Mouse (Mus musculus): Measurements from ENCODE around the gene Tgtp1.
"Not testable (repeated sequence)": the region's sequence is repeated elsewhere in the genome, so short reads cannot be mapped to it uniquely, and the experiment has no call there.

Gene Tgtp1

DNA sequence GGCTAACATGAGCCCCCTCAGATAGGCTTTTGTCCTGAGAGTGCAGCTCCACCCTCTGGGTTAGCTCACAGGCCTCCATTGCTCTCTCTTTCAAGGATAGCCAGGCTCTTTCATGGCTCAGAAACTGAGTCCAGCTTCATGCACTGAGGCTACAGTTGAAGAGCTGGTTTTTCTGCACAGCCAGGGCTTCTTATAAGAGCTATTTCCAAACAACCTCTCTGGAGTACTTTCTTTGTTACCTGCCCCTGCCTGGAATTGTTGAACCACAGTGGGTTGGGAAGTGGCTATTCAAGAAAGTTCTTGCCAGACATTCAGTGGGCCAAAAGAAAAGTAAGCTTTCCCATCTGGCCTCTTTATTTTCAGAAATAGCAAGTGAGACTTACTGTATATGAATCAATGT is 54.7 kb downstream of the Tgtp1 start:
- not testable (repeated sequence) for DNase-seq (ENCODE audit: low read depth, low spot score); H3K27me3 ChIP-seq (ENCODE audit: control insufficient read depth, insufficient read depth, low read length, poor library complexity, severe bottlenecking)

More for the DNA sequence above, 54.7 kb downstream of the Tgtp1 start:
- H3K36me3 ChIP-seq (ENCODE audit: control insufficient read depth, insufficient read depth, low read length, poor library complexity, severe bottlenecking) = not testable (repeated sequence)
